Mouse (Mus musculus): ENCODE measurements around the gene Slc22a23. TPM values are rescaled to one million over a fixed set of nuclear protein-coding genes. Genes with fewer than 3 reads are reported as not detected.
A peak's percentile ranks its signal among the peaks of the same experiment; 100 is the strongest.

Slc22a23 gene
- polyA plus RNA-seq, 1 experiment from 2014 or later = 18.1 TPM

DNA sequence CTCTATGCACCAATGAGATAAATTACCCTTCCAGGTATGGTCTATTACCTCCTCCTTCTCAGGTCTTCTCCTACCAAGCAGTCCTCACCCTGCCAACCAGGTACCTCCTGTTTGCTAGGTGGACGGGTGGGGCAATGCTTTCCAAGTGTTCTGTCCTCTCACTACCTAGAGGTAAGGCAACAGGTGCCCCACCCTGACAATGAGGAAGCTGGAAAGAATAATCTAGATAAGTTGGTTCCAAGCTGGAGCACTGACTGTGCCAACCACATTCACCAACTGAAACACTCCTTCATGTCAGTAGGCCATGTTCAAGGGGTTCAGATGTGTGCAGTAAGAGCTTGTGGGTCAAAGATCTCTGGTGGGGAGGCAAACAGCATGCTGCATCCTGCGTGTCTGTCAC, 10.1 kb downstream of the Slc22a23 start:
- H3K27me3 ChIP-seq (replicated peaks) = no peaks in the 10 kb centered on the region
- no peaks in the 10 kb centered on the region for H3K9me3 ChIP-seq
- WGBS = 95% methylated on average over 2 of the region's 2 CpGs
- no peaks in the 10 kb centered on the region for H3K36me3 ChIP-seq (replicated peaks)
- no peak overlapping the region for H3K4me3 ChIP-seq
- H3K4me2 ChIP-seq = no peak overlapping the region
- no peak for ATAC-seq (replicated peaks)
- H3K4me1 ChIP-seq = peaks cover 15% of the 10 kb centered on the region
- H3K9ac ChIP-seq = no peak overlapping the region
- no peak overlapping the region for H3K27ac ChIP-seq

DNA sequence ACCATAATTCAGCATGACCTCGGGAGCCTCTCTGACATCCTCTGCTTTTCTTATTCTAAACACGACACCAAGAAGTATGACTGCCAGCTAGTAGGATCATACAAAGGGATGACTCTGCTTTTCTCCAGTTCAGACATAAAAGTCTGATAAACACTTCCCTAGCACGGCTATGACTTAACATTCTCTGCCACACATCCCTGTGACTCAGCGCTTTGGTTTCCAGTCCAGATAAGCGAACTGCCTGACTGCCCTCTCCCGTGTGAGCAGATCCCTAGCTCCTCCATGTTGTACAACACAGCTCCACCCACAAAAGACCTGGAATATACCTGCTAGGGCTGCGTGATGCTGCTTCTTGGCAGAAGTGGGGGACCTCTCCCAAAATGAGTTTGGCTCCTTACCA, 12.2 kb downstream of the Slc22a23 start:
- Histone ChIP-seq H3K27ac (no peak overlapping the region), H3K9me3 (no peaks in the 10 kb centered on the region), H3K27me3 (replicated peaks) (no peaks in the 10 kb centered on the region), H3K36me3 (replicated peaks) (no peaks in the 10 kb centered on the region), H3K4me1 (peaks cover 10% of the 10 kb centered on the region), H3K9ac (no peak overlapping the region), H3K4me3 (no peak overlapping the region), H3K4me2 (no peak overlapping the region)
- 46% methylated on average over 7 of the region's 7 CpGs for WGBS
- ATAC-seq (replicated peaks) = 0 out of 2 replicates have a peak, but pooled peaks have one; percentile 41

DNA sequence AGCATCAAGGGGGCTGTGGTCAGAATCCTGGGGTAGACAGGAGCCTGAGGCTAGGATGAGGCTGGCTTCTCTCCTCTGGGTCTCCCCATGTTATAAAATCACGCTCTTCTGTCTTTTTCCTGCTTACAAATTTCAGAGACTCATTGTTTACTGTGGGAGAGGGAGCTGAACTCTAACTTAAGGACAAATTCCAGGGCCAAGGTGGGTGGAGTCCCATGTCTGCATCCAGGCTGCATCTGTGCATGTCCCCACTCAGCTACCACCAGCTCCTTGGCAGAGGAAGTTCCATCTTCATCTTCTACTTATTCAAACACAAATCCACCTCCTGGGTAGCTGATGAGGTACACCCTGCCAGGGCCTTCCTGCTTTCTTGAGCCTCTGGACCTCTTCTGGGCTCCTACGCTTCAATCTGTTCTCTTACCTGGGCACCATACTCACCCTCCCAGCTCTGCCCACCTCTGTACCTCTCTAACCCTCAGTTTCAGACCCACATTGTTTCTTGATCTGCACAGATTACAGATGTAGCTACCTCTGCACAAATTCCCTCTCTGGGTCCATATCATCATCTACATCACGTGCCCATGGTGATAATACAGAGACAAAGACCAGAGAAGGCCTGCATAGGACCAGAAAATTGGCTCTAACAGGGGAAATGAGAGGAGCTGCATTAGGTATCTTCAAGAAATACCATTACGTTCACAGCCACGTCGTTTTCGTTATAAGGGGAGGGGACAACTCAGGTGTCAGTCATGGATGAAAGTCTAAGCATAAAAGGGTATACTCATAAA, 13.4 kb downstream of the Slc22a23 start:
- Histone ChIP-seq H3K36me3 (replicated peaks) (no peaks in the 10 kb centered on the region), H3K27me3 (replicated peaks) (no peaks in the 10 kb centered on the region), H3K4me3 (no peak overlapping the region), H3K9me3 (no peaks in the 10 kb centered on the region), H3K9ac (no peak overlapping the region), H3K27ac (no peak overlapping the region), H3K4me2 (no peak overlapping the region), H3K4me1 (peaks cover 10% of the 10 kb centered on the region)
- ATAC-seq (replicated peaks) = no peak
- 88% methylated on average over 7 of the region's 7 CpGs for WGBS

DNA sequence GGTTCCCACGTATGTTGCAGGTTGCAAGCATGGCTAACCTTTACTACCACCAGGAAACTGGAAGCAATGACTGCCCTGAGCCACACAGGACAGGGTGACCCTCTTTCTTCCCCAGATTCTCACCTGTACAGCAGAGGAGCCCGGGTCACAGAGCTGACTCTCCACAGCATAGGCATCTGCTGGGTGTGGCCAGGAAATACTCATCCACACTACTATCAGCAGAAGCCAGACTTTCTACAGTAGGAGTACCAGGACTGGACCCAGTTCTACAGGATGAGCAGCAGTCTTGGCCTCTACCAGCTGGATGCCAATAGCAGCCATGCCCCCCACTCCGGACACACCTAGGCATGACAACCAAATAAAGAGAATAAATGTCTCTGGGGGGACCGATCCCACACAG, 15.4 kb downstream of the Slc22a23 start:
- 93% methylated on average over 4 of the region's 4 CpGs for WGBS
- Histone ChIP-seq H3K4me2 (no peak overlapping the region), H3K27me3 (replicated peaks) (no peaks in the 10 kb centered on the region), H3K9me3 (no peaks in the 10 kb centered on the region), H3K4me1 (peaks cover 10% of the 10 kb centered on the region), H3K36me3 (replicated peaks) (no peaks in the 10 kb centered on the region), H3K27ac (no peak overlapping the region), H3K4me3 (no peak overlapping the region), H3K9ac (no peak overlapping the region)
- no peak for ATAC-seq (replicated peaks)

DNA sequence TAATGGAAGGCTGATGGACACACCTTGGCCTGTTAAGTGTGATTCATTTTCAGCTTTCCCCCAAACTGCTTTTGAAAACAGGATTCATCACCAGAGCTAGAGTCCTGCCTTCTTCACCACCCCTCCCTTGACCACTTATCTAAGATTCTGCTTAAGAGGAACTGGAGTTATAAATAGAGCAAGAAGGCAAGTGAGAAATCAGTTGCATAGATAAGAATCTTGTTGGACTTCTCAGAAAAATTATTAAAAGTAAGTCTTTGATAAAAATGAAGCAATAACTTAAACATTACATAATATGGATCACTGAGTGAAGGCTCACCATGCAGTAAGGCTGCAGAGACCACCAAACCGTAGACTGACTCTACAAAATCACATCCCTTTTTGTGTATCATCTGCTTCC, 18.0 kb downstream of the Slc22a23 start:
- Histone ChIP-seq H3K4me1 (peaks cover 5% of the 10 kb centered on the region; the same call in 1 of the 2 replicates), H3K4me2 (no peak overlapping the region), H3K9ac (no peak overlapping the region), H3K4me3 (no peak overlapping the region), H3K27ac (no peak overlapping the region), H3K36me3 (replicated peaks) (no peaks in the 10 kb centered on the region), H3K27me3 (replicated peaks) (no peaks in the 10 kb centered on the region), H3K9me3 (no peaks in the 10 kb centered on the region)
- no peak for ATAC-seq (replicated peaks)
- WGBS = 100% methylated on average over 1 of the region's 1 CpGs

DNA sequence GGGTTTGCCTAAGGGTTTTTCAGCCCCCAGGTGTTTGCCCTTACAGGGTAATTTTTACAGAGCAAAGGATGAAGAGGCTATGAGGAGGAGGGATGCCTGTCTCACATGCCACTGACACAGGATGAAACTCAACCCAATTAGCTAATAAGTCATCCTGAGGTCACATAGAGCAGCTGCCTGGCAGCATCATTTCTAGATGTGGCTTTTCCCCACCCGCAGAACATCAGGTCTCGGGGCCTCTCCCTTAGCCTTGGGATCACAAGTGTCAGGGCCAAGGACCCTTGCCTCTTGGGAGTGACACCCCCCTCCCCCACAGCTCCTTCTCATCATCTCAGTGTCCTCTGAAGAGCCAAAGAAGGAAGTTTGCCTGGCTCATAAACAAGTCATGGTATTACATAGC, 21.6 kb downstream of the Slc22a23 start:
- H3K27ac ChIP-seq = no peak overlapping the region
- H3K4me3 ChIP-seq = no peak overlapping the region
- WGBS = 95% methylated on average over 2 of the region's 2 CpGs
- H3K4me2 ChIP-seq = no peak overlapping the region
- H3K4me1 ChIP-seq = no peaks in the 10 kb centered on the region; the same call in 1 of the 2 replicates
- ATAC-seq (replicated peaks) = no peak
- H3K27me3 ChIP-seq (replicated peaks) = no peaks in the 10 kb centered on the region
- H3K9ac ChIP-seq = no peak overlapping the region
- H3K9me3 ChIP-seq = no peaks in the 10 kb centered on the region
- no peaks in the 10 kb centered on the region for H3K36me3 ChIP-seq (replicated peaks)

- ATAC-seq (replicated peaks) = no peak
- H3K9ac ChIP-seq = no peak overlapping the region
- 94% methylated on average over 4 of the region's 4 CpGs for WGBS
Measured at GRCm38 (mm10) chr13:34320482-34320881, 24.5 kb downstream of the Slc22a23 start.

DNA sequence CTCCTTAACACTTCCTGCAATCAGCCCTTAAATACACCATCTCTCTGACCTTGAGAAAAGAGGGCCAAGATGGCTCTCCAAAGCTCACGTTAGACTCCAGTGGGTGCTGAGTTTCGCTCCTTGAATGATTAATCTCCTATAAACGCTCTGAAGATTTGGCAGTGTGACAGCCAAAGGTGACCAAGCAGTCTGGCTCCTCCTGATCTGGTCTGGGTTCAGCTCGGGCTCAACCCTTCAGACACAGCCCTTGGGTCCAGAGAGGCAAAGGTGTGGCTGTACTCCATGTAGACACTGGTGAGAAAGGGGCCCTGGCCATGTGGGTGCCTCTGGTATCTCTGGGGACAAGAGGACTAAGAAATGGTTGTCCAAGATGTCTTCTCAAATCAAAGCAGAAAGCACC, 27.9 kb downstream of the Slc22a23 start:
- Histone ChIP-seq H3K27me3 (replicated peaks) (no peaks in the 10 kb centered on the region), H3K4me3 (no peak overlapping the region), H3K36me3 (replicated peaks) (no peaks in the 10 kb centered on the region), H3K27ac (no peak overlapping the region), H3K4me1 (peaks cover 10% of the 10 kb centered on the region; the same call in 1 of the 2 replicates), H3K4me2 (no peak overlapping the region), H3K9me3 (no peaks in the 10 kb centered on the region), H3K9ac (no peak overlapping the region)
- no peak for ATAC-seq (replicated peaks)
- WGBS = 91% methylated on average over 4 of the region's 4 CpGs

More at GRCm38 (mm10) chr13:34320482-34320881, 24.5 kb downstream of the Slc22a23 start:
- Histone ChIP-seq H3K4me3 (no peak overlapping the region), H3K9me3 (no peaks in the 10 kb centered on the region), H3K27me3 (replicated peaks) (no peaks in the 10 kb centered on the region), H3K36me3 (replicated peaks) (no peaks in the 10 kb centered on the region), H3K4me2 (no peak overlapping the region), H3K27ac (no peak overlapping the region), H3K4me1 (peaks cover 7% of the 10 kb centered on the region; the same call in 1 of the 2 replicates)

DNA sequence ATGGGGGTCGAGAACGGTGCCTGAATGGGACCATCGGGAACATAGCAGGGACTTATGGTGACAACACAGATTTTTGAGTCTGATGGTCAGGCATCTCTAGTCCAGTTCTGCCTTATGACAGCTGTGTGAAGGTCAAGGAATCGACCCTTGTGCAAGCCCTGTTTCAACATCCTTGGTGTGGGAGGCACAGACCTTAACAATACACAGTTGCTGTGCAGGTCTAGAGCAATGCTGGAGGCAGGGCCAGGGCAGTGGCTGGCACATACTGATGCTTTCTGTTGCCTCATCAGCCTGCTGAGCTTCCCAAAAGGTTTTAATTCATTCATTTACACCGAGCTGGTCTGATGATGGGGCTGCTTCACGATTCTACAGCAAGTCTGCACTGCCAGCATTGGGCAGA, 28.5 kb downstream of the Slc22a23 start:
- Histone ChIP-seq H3K27me3 (replicated peaks) (no peaks in the 10 kb centered on the region), H3K4me3 (no peak overlapping the region), H3K4me1 (peaks cover 10% of the 10 kb centered on the region; the same call in 1 of the 2 replicates), H3K9ac (no peak overlapping the region), H3K4me2 (no peak overlapping the region), H3K9me3 (no peaks in the 10 kb centered on the region), H3K27ac (no peak overlapping the region), H3K36me3 (replicated peaks) (no peaks in the 10 kb centered on the region)
- ATAC-seq (replicated peaks) = 0 out of 2 replicates have a peak, but pooled peaks have one; percentile 34
- WGBS = 88% methylated on average over 6 of the region's 6 CpGs

DNA sequence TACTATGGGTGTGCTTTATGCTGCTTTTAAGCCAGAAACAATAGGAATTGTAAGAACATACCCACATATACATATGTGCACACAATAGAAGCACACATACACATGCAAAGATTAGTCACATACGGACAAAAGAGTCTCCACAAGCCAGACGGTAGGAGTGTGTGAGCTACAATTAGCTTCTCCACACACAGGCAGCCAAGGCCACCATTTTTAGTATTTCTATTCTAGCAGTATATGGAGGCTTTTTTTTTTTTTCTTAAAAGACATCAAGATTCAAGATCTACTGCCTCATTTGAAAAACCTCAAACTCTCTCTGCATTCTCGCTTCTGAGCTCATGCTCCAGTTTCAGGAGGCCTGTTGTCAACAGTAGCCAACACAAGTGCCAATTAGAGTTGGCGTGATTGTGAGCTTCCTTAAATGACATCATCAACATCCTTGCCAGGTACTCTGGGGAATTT, 31.9 kb downstream of the Slc22a23 start:
- no peak overlapping the region for H3K9ac ChIP-seq
- H3K27me3 ChIP-seq (replicated peaks) = no peaks in the 10 kb centered on the region
- no peaks in the 10 kb centered on the region for H3K36me3 ChIP-seq (replicated peaks)
- no peak overlapping the region for H3K27ac ChIP-seq
- H3K4me3 ChIP-seq = no peak overlapping the region
- H3K9me3 ChIP-seq = no peaks in the 10 kb centered on the region
- no peak for ATAC-seq (replicated peaks)
- 53% methylated on average over 4 of the region's 4 CpGs for WGBS
- peaks cover 10% of the 10 kb centered on the region; the same call in 1 of the 2 replicates for H3K4me1 ChIP-seq
- H3K4me2 ChIP-seq = no peak overlapping the region

GRCm38 (mm10) chr13:34312346-34313002, 32.5 kb downstream of the Slc22a23 start:
- H3K27ac ChIP-seq = no peak overlapping the region
- ATAC-seq (replicated peaks) = no peak
- 86% methylated on average over 2 of the region's 2 CpGs for WGBS

DNA sequence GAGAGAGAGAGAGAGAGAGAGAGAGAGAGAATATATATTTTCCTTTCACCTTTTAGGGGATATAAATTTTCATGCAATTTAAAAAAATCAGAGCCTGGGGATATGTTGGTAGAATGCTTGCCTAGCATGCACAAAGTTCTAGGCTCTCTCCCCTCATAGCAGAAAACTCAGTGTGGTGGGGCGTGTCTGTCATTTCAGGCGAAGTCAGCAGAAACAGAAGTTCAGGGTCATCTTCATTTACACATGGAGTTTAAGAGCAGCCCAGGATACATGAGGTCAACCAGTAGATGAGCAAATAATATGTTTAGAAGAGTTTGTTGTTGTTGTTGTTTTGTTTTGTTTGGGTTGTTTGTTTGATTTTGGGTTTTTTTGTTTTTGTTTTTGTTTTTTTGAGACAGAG, 33.4 kb downstream of the Slc22a23 start:
- Histone ChIP-seq H3K4me1 (peaks cover 4% of the 10 kb centered on the region; the same call in 1 of the 2 replicates), H3K27ac (no peak overlapping the region), H3K27me3 (replicated peaks) (no peaks in the 10 kb centered on the region), H3K4me3 (no peak overlapping the region), H3K9me3 (no peaks in the 10 kb centered on the region), H3K4me2 (no peak overlapping the region), H3K36me3 (replicated peaks) (no peaks in the 10 kb centered on the region), H3K9ac (no peak overlapping the region)
- ATAC-seq (replicated peaks) = no peak
- 66% methylated on average over 2 of the region's 2 CpGs for WGBS

More at GRCm38 (mm10) chr13:34312346-34313002, 32.5 kb downstream of the Slc22a23 start:
- Histone ChIP-seq H3K27me3 (replicated peaks) (no peaks in the 10 kb centered on the region), H3K9ac (no peak overlapping the region), H3K4me2 (no peak overlapping the region), H3K4me1 (peaks cover 10% of the 10 kb centered on the region; the same call in 1 of the 2 replicates), H3K9me3 (no peaks in the 10 kb centered on the region), H3K4me3 (no peak overlapping the region), H3K36me3 (replicated peaks) (no peaks in the 10 kb centered on the region)

Data from midbrain, embryonic 15.5 days (tissue).